Mouse (Mus musculus): Measurements from ENCODE around the gene Tram2.

Gene Tram2

GRCm38 (mm10) chr1:21068491-21068890, 10.5 kb downstream of the Tram2 start:
- in situ Hi-C loops (cut with MboI, MseI) = no loop called here

GRCm38 (mm10) chr1:21067536-21068221, 11.3 kb downstream of the Tram2 start:
- in situ Hi-C loops (cut with MboI, MseI) = no loop called here

GRCm38 (mm10) chr1:21064153-21064552, 14.9 kb downstream of the Tram2 start:
- in situ Hi-C loops (cut with MboI, MseI) = no loop called here

- in situ Hi-C loops (cut with MboI, MseI) = no loop called here
Measured at GRCm38 (mm10) chr1:21059385-21060109, 19.5 kb downstream of the Tram2 start.

- in situ Hi-C loops (cut with MboI, MseI) = no loop called here
Measured at GRCm38 (mm10) chr1:21053009-21053408, 26.0 kb downstream of the Tram2 start.

GRCm38 (mm10) chr1:21052608-21053007, 26.4 kb downstream of the Tram2 start:
- in situ Hi-C loops (cut with MboI, MseI) = no loop called here

- in situ Hi-C loops (cut with MboI, MseI) = no loop called here
Measured at GRCm38 (mm10) chr1:21052132-21052545, 26.9 kb downstream of the Tram2 start.

- in situ Hi-C loops (cut with MboI, MseI) = no loop called here
Measured at GRCm38 (mm10) chr1:21049005-21049404, 30.0 kb downstream of the Tram2 start.

- in situ Hi-C loops (cut with MboI, MseI) = no loop called here
Measured at GRCm38 (mm10) chr1:21048402-21048801, 30.6 kb downstream of the Tram2 start.

- in situ Hi-C loops (cut with MboI, MseI) = loop anchor here (5.0 kb wide), 1 partner anchor 60 kb away; no protein-coding TSS in a partner anchor
Measured at GRCm38 (mm10) chr1:21042461-21042860, 36.6 kb downstream of the Tram2 start.

- in situ Hi-C loops (cut with MboI, MseI) = loop anchor here (5.0 kb wide), 1 partner anchor 58 kb away; no protein-coding TSS in a partner anchor
Measured at GRCm38 (mm10) chr1:21040610-21041326, 38.3 kb downstream of the Tram2 start.

- in situ Hi-C loops (cut with MboI, MseI) = loop anchor here (5.0 kb wide), 1 partner anchor 58 kb away; no protein-coding TSS in a partner anchor
Measured at GRCm38 (mm10) chr1:21040173-21040572, 38.9 kb downstream of the Tram2 start.

GRCm38 (mm10) chr1:21039564-21039963, 39.5 kb downstream of the Tram2 start:
- in situ Hi-C loops (cut with MboI, MseI) = no loop called here

GRCm38 (mm10) chr1:21037881-21038601, 41.0 kb downstream of the Tram2 start:
- in situ Hi-C loops (cut with MboI, MseI) = no loop called here

- in situ Hi-C loops (cut with MboI, MseI) = no loop called here
Measured at GRCm38 (mm10) chr1:21035878-21036277, 43.2 kb downstream of the Tram2 start.

- in situ Hi-C loops (cut with MboI, MseI) = no loop called here
Measured at GRCm38 (mm10) chr1:21033792-21034119, 45.3 kb downstream of the Tram2 start.

GRCm38 (mm10) chr1:21033065-21033791, 45.8 kb downstream of the Tram2 start:
- in situ Hi-C loops (cut with MboI, MseI) = no loop called here

GRCm38 (mm10) chr1:21031650-21032049, 47.4 kb downstream of the Tram2 start:
- in situ Hi-C loops (cut with MboI, MseI) = no loop called here

- in situ Hi-C loops (cut with MboI, MseI) = no loop called here
Measured at GRCm38 (mm10) chr1:21029000-21029399, 50.0 kb downstream of the Tram2 start.

- in situ Hi-C loops (cut with MboI, MseI) = no loop called here
Measured at GRCm38 (mm10) chr1:21026534-21026933, 52.5 kb downstream of the Tram2 start.

GRCm38 (mm10) chr1:21025203-21025602, 53.8 kb downstream of the Tram2 start:
- in situ Hi-C loops (cut with MboI, MseI) = no loop called here

Measured in T-helper 1 cell (primary cell).